Mouse (Mus musculus) kidney, postnatal 25 days (tissue): Measurements from ENCODE around the gene Luzp1.

ENCODE experiments used
- DNase-seq, 2 experiments: peaks; one replicate each; pipeline ENCODE4 v3.0.0; 2021; ENCODE audit warnings: mixed read lengths in 2 of 2

Luzp1 gene

DNA sequence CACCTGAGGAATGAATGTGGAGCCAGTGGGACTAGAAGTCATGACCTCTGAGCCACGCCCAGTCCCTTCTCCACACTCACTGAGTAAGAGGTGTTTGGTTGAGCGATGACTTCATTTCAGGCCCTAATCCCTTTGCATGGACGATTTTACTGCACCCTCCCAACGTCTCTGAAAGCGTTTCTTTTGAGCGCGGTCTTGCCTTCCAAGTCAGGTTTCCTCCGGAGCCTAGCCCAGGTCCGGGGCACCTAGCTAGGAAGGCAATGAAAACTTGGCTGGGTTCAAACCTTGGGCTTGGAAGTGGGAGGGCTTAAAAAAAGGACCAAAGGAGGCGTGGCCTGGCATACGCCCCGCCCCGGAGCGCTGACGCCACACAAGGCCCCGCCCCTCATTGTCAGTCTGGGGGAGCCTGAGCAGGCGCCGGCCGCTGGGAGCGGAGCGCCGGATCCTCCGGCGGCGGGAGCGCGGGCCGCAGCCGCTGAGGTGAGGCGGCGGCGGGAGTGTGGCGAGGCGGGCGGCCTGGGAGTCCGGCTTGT lies at the start of gene Luzp1:
Luzp1 (plus strand) TSS at position 391 of the 533 bp plus-strand sequence.
- peak; percentile 94 to 96 for DNase-seq

DNA sequence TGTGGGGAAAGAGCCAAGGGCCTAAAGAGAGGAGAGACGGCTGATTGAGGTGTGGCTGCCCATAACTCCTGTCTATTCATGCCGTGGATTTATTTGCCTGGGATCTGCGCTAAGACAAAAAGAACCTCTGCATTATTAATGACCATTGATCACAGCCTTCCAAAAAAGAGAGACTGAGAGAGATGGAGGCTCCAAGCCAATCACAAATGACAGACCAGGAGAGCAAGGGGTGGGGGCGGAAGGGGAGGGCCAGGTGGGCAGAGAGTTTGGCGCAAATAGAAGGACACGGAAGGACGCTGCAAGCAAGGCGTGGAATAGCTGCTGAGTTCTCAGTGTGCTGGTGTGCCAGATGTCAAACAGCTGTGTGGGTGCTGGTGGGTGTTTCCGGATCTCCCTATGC lies 46.3 kb upstream of the Luzp1 start, which contains the start of gene Htr1d:
Htr1d (plus strand) TSS at position 301 of the 400 bp plus-strand sequence.
- no peak for DNase-seq

DNA sequence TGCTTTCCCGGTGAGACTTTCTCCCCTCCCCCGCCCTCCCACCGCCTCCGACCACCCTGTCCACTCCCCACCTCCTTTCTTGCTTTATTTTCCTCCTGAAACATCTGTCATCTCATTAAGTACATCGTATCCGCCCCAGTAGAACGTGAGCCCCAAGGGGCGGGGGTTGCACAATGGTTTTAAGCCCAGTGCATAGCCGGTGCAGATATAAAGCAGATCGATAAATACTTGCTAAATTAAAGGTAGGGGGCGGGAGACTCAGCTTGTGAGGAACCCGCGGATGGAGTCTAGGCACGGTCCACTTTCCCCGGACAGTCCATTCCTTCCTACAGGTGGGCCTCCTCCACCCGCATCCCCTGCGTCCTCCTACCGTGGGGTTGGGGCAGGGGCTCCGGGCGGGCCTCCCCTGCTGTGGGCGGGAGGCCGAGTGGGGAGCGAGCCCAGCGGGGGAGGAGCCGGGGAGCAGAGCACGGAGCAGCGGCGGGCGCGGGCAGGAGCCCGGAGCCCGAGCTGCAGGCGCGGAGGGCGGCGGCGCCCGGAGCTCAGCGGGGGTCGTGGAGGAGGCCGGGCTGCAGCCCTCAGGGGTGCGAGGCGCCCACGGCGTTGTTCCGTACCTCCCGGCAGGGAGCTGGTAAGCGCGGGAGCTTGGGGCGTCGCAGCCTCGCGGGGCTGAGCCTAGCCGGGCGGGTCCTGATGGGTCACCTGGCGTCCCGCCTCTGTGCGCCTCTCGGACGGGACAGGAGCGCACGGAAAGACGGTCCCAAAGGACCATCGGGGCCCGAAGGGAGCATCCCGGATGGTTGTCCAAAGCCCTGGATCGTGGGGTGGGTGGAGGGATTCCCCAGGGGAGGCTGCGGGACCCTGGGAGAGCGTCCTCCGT lies 45.2 kb upstream of the Luzp1 start:
- DNase-seq = no peak

DNA sequence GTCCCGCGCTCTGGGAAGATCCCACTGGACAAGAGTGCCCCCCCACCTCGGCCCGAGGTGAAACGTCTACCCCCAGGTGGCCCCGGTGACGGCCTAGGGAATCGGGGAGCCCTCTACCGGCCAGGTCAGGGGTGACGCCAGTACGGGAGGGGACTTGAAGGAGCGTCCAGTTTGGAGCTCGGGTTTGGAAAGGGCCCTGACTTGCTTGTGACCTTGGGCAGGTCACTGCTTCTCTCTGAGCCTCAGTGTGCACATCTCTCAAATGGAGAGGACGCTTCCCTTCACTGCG lies 44.6 kb upstream of the Luzp1 start:
- DNase-seq = peak; percentile 40 to 51

DNA sequence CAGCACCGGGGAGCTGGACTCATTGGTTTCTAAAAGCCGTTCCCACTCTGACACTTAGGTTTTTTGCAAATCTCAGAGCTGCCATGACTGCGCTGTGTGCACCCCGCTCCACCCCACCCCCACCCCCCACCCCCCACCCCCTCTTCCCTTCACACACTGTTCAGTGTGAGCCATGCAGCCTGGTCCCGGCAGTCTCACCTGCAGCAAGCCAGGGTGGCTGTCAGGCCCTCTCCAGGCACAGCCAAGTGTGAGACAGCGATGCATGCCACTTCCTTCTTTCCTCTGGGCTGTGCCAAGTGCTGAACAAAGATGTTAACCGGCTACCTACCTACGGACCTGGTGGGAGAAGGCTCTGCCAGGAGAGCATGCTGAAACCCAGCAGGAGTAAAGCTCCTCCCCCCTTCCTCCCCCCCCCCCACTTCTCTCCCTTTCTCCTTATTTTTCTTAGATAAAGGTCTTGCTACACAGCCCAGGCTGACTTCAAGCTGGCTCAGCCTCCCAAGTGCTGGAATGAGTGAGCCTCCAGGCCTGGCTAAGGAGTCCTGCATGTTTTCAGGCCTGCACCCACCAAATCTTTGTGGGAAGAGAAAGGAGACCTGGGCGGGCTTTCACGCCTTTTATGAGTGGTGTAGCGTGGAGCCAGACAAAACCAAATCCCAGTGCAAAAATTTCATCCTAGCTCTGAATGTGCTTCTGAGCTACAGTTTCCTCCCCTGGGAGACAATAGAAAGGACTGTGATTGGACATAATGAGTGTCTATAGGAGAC lies 38.8 kb upstream of the Luzp1 start:
- DNase-seq = no peak

DNA sequence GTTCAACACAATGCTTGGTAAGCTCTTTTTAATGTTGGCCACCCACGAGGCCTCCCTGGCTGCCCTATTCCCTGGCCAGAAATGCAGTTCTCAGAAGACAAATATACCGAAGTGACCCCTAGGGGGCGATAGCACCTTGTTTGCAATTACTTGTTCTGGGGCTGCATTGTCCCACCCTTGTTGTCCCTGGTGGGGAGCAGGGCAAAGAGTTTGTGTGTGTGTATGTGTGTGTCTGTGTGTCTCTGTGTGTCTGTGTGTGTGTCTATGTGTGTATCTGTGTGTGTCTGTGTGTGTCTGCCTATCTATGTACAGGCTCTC lies 38.2 kb upstream of the Luzp1 start:
- DNase-seq = peak; percentile 56 to 80

DNA sequence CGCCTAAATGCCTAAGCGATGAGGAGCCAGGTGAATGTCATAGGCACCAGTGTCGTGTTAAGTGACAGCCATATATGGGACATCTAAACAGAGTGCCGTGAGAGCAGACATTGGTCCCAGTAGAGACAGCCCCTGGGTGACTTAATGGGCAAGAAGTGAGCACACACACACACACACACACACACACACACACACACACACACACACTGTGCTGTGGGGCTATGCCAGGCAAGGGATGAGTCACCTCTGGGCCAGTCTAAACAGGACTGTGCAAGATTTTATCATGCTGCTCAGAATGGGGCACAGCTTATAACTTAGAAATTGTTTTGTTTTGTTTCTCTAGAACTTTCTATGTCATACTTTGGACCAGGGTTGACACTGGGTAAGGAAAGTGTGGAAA lies 35.5 kb upstream of the Luzp1 start:
- no peak for DNase-seq

DNA sequence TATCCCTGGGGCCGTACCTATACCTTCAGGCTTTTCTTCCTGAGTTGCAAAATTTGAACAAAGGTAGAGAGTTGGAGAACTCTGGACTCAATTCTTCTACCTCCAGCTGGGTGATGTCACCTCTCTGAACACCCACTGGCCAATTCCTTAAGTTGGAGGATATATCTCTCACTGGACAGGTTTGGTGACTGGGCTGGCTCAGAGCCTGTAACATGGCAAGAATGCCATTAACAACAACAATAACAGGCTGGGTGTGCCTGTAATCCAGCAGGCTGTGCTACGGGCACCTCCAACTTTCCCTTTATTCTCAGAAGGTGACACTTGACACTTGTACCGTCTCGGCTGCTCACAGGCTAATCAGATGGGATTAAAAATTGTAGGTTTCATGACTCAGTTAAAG lies 30.5 kb upstream of the Luzp1 start:
- no peak for DNase-seq

DNA sequence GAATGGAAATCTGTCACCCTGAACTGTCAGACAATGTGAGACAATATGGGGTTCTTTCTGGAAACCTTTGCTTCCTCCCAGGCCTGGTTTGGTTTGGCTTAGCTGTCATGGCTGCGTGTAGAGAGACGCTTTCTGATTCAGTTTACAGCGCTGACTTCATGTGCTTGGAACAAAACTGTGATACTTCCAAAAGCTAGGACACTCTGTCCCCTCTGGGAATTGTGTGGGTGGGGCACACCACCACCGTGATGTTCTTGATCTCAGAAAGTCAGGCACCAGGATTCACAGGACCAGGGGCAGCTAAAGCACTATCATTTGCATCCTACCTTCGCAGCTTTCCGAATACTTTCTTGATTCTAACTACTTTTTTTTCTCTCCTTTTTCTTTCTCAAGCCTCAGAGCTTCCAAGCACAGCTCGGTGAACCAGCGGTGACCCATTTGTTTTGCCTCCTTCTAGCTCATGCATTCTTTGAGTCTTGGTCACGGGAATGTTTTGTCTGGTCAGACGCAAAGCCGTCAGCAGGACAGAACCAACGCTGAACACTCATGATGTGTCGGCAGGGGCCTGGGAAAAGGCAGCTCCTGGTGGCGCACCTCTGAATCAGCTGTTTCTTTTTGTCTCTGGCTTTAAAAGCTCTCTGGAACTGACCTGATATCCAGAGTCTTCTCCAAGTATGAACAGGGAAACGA lies 28.1 kb upstream of the Luzp1 start:
- DNase-seq = no peak

DNA sequence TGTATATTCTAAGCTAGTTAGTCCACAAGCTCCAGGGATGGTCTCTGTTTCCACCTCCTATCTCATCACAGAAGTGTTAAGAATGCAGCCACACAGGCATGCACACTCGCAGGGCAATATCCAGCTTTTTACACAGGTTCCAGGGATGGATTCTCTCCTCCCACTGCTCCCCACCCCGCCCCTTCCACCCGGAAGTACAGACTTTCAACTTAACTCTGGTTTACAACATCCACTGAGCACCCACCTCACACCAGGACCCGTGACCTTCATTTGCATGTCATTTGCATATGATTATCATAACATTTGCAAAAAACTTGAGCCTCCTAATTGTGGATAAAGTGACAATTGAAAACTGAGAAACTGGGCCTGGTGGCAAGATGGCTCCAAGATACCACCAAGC lies 25.0 kb upstream of the Luzp1 start:
- no peak for DNase-seq

DNA sequence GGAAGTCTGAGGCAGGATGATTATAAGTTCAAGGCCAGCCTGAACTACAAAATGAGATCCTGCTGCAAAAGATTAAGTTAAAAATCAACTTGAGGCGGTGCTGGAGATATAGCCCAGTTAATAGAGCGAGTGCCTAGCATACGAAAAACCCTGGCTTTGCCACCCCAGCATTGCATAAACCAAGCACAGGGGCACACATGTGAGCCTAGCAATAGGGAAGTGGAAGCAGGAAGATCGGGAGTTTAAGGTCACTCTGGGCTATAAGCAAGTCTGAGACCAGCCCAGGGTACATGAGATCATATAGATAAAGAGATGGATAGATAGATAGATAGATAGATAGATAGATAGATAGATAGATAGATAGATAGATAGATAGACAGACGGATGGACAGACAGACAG lies 19.8 kb upstream of the Luzp1 start:
- no peak for DNase-seq

DNA sequence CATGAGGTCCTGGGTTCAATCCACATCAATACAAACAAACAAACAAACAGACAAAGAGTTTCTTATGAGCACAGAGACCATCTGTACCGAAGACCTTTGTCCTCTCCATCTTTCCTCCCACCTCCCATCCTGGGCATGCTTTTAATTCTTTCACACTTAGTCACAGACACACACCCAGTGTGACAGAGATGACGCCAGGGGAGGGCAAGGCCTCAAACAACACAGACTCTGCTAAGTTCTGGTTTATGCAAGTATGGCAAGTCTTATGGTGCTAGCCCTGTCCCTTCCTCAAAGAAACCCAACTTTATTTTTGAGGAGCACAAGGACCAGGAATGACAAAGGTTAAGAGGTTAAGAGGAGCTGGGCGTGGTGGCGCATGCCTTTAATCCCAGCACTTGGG lies 19.3 kb upstream of the Luzp1 start:
- DNase-seq = no peak

DNA sequence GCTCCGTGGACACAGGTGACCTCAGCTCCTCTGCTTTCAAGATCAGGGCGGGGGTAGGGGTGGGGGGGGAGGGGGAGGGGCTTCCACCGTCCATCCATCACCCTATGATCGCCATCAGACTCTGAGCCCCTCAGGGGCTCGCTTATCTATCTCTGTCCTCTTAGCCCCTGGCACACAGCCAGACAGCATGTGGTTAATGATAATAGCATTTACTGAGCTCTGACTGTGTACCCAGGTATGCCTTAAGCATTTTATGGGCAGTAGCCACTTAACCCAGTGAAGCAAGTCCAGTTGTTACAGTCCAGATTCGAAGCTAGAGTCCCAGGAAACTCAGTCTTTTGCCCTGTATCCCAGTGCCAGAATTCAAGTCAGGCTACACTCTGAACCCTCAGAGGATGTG lies 18.0 kb upstream of the Luzp1 start:
- DNase-seq = peak; percentile 66 to 72

DNA sequence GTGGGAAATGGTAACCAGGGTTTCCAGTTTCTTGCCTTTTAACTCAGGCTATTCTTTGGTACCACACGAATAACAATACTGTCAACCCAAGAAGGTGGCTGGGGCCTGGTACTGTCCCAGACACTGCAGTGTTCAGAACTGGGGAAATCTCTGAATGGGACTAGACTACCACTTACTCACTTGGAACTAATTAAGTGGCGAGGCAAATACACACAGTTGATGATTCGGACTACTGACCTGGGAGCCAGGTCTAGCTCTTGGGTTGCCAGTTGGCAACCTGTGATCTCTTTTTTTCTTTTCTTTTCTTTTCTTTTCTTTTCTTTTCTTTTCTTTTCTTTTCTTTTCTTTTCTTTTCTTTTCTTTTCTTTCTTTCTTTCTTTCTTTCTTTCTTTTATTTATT lies 17.3 kb upstream of the Luzp1 start:
- peak in 1 of 2 experiments; percentile 36 for DNase-seq

DNA sequence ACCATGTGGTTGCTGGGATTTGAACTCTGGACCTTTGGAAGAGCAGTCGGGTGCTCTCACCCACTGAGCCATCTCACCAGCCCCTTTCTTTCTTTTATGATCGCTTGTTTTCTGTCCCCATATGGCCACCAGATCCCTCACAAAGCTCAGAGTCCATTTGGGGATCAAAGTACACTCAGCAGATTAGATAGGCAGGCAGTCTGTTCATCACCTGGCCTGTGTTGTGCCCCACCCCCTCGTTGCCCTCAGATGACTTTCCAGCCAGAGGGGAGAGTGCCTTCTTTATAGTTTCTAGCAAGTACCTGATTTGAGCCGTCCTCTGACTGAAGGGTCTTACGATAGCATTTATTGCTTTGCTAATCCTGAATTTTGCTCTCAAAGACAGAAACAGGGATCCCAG lies 16.8 kb upstream of the Luzp1 start:
- peak; percentile 40 to 55 for DNase-seq

DNA sequence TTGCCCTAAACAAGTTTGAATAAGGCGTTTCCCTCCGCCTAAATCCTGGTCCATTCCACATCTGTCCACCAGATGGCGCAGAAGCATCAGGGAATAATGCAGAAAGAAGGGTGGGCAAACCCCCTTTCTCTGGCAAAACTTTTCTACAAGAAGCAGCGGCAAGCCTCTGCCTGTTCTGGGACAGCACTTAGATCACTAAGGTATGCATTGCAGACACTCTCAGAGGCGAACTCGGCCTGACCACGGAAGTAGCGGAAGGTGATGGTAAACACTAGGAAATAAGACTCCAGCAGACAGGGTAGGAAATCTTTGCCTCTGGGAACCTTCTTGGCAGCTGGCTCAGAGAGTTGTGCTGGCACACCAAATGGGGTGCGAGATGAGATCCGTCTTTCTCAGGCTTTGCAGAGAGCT lies 14.7 kb upstream of the Luzp1 start:
- DNase-seq = peak; percentile 76 to 87

DNA sequence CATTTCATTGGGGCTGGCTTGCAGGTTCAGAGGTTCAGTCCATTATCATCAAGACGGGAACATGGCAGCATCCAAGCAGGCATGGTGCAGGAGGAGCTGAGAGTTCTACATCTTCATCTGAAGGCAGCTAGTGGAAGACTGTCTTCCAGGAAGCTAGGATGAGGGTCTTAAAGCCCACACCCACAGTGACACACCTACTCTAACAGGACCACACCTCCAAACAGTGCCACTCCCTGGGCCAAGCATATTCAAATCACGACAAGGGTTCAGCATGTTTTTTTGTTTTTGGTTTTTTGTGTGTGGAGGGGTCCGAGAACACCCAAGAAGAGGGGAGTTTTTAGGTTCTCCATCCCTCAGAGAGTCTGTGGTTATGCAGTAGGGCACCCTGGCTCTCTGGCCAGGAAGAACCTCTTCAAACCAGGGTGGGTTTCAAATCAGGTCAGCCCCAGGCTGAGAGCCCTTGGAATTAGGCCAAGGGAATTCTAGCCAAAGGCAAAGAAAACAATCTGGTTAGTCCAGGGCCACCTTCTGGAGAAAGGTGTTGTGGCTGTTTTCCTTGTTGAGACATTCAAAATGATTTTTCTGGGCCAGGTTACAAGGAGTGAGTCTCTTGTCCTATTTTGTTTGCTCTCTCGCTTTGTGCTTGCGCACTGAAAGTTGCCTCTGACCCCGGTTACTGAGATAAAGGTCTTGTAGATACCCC lies 12.9 kb upstream of the Luzp1 start:
- no peak for DNase-seq

DNA sequence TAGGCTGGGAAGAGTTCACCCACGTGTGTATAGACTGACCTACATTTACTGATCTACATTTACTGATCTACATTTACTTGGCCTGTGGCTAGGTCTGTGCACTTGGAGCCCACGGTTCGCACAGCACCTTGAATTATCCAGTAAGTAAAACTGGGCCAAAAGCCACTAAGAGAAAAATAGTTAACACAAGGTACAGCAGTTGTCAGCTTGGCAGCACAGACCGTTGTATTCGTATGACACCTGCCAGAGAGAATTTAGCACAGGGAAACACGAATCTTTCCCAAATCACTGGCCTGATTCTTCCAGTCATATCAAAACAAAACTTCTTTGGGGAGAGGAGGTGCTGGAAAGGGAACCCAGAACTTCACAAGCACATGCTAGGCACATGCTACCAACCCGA lies 11.3 kb upstream of the Luzp1 start:
- no peak for DNase-seq

DNA sequence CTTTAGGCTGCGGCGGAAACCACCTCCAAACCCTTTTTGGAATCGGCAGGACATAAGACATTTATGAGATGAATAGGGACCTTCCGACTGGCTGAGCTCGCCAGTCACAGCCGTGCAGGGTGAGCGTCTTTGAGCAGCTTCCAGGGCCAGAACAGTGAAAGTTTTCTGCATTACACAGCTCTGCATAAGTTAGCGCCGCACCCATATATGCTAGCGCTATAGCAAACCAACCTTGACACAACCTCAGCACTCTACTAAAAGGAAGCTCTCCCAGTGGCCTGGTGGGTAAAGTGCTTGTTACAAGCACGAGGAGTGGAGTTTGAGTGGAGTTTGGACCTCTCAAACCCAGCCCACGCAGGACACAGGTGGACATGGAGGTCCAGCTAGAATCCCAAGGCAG lies 10.4 kb upstream of the Luzp1 start:
- no peak for DNase-seq

DNA sequence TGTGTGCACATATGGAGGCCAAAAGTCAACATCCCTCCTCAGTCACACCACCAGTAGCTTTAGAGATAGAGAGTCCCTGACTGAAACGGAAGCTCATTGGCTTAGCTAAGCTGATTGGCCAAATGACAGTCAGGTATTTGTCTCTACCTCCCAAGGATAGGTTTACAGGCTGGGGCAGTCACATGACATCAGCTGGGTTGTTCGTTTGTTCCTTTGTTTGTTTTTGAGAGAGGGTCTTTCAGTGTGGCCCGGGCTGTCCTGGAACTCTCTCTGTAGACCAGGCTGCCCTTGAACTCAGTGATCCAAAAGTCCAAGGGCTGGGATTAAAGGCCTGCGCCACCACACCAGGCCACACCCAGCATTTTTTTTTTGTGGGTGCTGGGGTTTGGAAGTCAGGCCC lies 8.4 kb upstream of the Luzp1 start:
- no peak for DNase-seq

DNA sequence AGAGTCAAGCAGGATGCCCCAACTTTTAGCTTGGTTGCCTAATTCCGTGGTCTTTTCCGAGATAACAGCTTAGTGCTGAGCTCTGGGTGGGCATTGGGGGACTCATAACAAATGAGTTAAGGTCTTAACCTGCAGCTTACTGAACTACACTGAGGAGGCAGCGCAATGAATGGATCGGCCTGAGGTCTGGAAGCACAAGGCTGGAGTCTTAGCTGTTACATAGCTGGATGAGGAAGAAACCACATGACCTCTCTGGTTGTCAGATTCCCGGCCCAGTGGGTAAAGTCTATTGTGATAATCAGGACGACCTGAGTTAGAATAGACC lies 7.8 kb upstream of the Luzp1 start:
- DNase-seq = no peak

DNA sequence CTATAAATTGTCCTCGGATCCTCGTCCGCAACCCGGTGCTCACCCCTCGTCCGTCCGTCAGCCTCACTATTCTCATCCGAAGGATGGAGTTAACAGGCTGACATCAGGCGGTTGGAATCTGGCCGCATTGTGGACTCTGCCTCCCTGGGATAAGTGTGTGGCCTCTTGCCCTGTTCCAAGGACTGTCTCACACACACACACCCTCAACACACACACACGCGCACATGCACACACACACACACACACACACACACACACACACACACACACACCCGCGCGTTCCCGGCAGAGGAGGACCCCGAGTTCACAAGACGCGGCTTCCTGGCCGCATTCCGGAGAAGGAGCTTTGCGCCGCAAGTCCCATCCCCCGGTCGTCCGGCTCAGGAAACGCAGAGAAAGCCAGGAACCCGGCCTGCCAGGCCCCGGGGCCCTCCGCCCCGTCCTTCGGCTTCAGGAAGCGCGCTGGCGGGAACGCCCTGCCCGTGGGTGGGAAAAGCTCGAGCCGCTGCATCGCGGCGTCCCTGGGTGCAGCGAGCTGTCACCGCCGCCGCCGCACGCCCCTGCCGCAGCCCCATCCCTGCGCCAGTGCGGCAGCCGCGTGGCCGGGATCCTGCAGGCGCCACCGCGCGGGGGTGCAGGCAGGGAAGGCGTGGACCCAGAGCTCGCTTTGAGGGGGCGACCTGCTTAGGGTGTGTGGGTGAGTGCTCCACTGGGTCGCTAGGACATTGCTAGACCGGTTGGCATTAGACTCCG lies 7.3 kb upstream of the Luzp1 start, which contains the start of gene 6030445D17Rik:
6030445D17Rik (plus strand) TSS at position 165 of the 753 bp plus-strand sequence.
- DNase-seq = peak; percentile 84 to 93
